Comparison of ENCODE assay signal across 8 mouse cellular contexts in genomic region chr4:155734350-155734941, GRCm38 (mm10). TPM values are rescaled to one million over a fixed set of nuclear protein-coding genes. Genes with fewer than 3 reads are reported as not detected.
DNase-seq lines count a peak whose midpoint lies in the region; ATAC-seq lines count a peak whose summit lies in the region.

Gene Tmem240, plus strand, starts transcription at chr4:155734800.

- peaks cover 46% of the 10 kb centered on the region for H3K36me3 ChIP-seq in intestine, embryonic 14.5 days (ENCODE audit: control insufficient read depth, insufficient read depth, low read length)

- intact Hi-C loops in gastrocnemius, postnatal 14 days (cut with DNase I; ENCODE audit: low total_unique reads) = no loop called here
- intact Hi-C loops in left cerebral cortex, postnatal 14 days (cut with DNase I) = no loop called here

- peak within 1 kb of the TSS; percentile 70 for H3K9ac ChIP-seq in intestine, embryonic 14.5 days (ENCODE audit: low read length)

- no peaks in the 10 kb centered on the region for H3K9me3 ChIP-seq in intestine, embryonic 14.5 days (ENCODE audit: control insufficient read depth, low read length)

- peak; percentile 90 for DNase-seq in adipocyte (ENCODE audit: low spot score)
- peak; percentile 95 for DNase-seq in embryo, embryonic 10 days (ENCODE audit: low spot score)
- DNase-seq in gastrocnemius, postnatal 14 days = peak; percentile 91
- DNase-seq in intestine, embryonic 14.5 days (ENCODE audit: low spot score) = peak; percentile 93
- peak; percentile 87 to 90 for DNase-seq in left cerebral cortex, postnatal 14 days (ENCODE audit: low spot score in 2 of 2)
- DNase-seq in mesoderm, embryonic 11.5 days (ENCODE audit: low read depth, low spot score) = peak; percentile 94
- peak; percentile 88 to 91 for DNase-seq in right cerebral cortex, postnatal 36 days (ENCODE audit: low spot score in 2 of 2)
- DNase-seq in yolk sac, embryonic 10.5 days (ENCODE audit: low spot score) = peak; percentile 94

- under 1% methylated on average over 34 of the region's 35 CpGs for WGBS in intestine, embryonic 14.5 days

- peak within 1 kb of the TSS; percentile 73 for H3K27ac ChIP-seq in intestine, embryonic 14.5 days (ENCODE audit: low read depth)

- peak; percentile 93 for ATAC-seq in intestine, embryonic 14.5 days (replicated peaks; ENCODE audit: low FRiP score, low TSS enrichment, low read depth)

- H3K27me3 ChIP-seq in intestine, embryonic 14.5 days (replicated peaks; ENCODE audit: control insufficient read depth, insufficient read depth, low read length) = no peaks in the 10 kb centered on the region

- peak within 1 kb of the TSS; percentile 93 for H3K4me2 ChIP-seq in intestine, embryonic 14.5 days (ENCODE audit: low read length)

- peak within 1 kb of the TSS; percentile 67 for H3K4me3 ChIP-seq in intestine, embryonic 14.5 days (ENCODE audit: low read depth, low read length)

- peaks cover 13% of the 10 kb centered on the region for H3K4me1 ChIP-seq in intestine, embryonic 14.5 days (replicated peaks; ENCODE audit: control insufficient read depth, insufficient read depth, low read length)

RNA-seq across cellular contexts. Expression of gene Tmem240, which starts in this region (rescaled TPM):
- under 1 TPM; 0.57 to 0.66 TPM for total RNA-seq in gastrocnemius, postnatal 14 days (2021)
- 0.55 and 0.60 TPM in 2 replicates for polyA plus RNA-seq in intestine, embryonic 14.5 days (2014; fragmentation: Nextera tagmentation; extraction: Ambion mirVana)
- 10 to 100 TPM; 67.0 to 70.7 TPM for total RNA-seq in left cerebral cortex, postnatal 14 days (2021)

Comparison
In these comparisons a context has a peak if more than half of its experiments do, and no peak if none do; other contexts are left out.
1. Peak in every context shown above with its lines: DNase-seq, ATAC-seq, H3K4me3 ChIP-seq and H3K27ac ChIP-seq.
2. RNA of gene Tmem240 (total RNA-seq): 67.0 to 70.7 TPM in left cerebral cortex, postnatal 14 days; 0.57 to 0.66 TPM in gastrocnemius, postnatal 14 days; every median in the first group is over 10 times any median in the second.
3. Peak in DNase-seq in gastrocnemius, postnatal 14 days; RNA of the gene not detected or under 1 TPM.
4. Peak in DNase-seq, ATAC-seq, H3K4me3 ChIP-seq, H3K27ac ChIP-seq, H3K9ac ChIP-seq and H3K4me2 ChIP-seq in intestine, embryonic 14.5 days; RNA of the gene not detected or under 1 TPM.